Mouse (Mus musculus): ENCODE measurements around the gene Ftsj3. TPM values are rescaled to one million over a fixed set of nuclear protein-coding genes. Genes with fewer than 3 reads are reported as not detected.
A peak's percentile ranks its signal among the peaks of the same experiment; 100 is the strongest.

Ftsj3 gene
- total and polyA plus RNA-seq, 3 experiments: 205 to 308 TPM; not detected in 1

DNA sequence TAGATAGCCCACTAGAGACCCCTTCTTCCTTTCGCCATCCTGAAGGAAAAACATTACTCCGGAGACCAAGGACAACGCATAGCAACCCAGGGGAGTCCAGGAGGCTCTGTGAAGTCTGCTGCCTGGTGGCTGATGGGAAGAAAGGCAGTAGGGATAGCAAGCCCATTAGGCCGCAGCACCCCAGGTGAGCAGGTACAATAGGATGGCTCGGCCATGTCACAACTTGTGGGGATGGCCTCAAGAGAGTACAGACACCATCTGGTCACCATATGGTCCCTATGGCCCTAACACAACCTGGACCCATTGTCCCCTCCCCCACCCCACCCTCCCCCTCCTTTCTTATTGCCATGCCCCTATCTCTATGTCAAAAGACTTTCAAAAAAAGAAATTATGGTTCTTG lies 12.0 kb upstream of the Ftsj3 start:
- DNase-seq (ENCODE audit: low read depth, low spot score): no peak
- TF ChIP-seq ETS1 (IDR thresholded peaks at IDR 0.05; ENCODE audit: low read depth, low read length) (no peak), MAX (IDR thresholded peaks at IDR 0.05; ENCODE audit: low read length) (no peak), ZNF384 (IDR thresholded peaks at IDR 0.05; ENCODE audit: low read depth, low read length) (no peak), BHLHE40 (IDR thresholded peaks at IDR 0.05; ENCODE audit: borderline replicate concordance, low read depth, low read length) (no peak), USF1 (IDR thresholded peaks at IDR 0.05; ENCODE audit: low read depth, low read length) (no peak), POLR2AphosphoS2 (IDR thresholded peaks at IDR 0.05; ENCODE audit: low read length) (no peak), MEF2A (IDR thresholded peaks at IDR 0.05; ENCODE audit: extremely low read depth, insufficient replicate concordance, low read depth, low read length, poor library complexity, severe bottlenecking) (no peak), TAL1 (IDR thresholded peaks at IDR 0.05; ENCODE audit: low read length) (no peak), POLR2A (IDR thresholded peaks at IDR 0.05; ENCODE audit: control insufficient read depth in 1 of 2, insufficient read depth in 1 of 2, low read depth in 1 of 2, low read length in 2 of 2, poor library complexity in 1 of 2) (no peak), RCOR1 (IDR thresholded peaks at IDR 0.05; ENCODE audit: low read depth, low read length) (no peak), USF2 (IDR thresholded peaks at IDR 0.05; ENCODE audit: borderline replicate concordance in 1 of 2, insufficient read depth in 1 of 2, low read depth in 1 of 2, low read length in 2 of 2) (no peak), MXI1 (IDR thresholded peaks at IDR 0.05; ENCODE audit: low read depth, low read length) (no peak), SIN3A (IDR thresholded peaks at IDR 0.05; ENCODE audit: low read length) (no peak), ZKSCAN1 (IDR thresholded peaks at IDR 0.05; ENCODE audit: low read depth, low read length) (no peak)
- H3K9ac ChIP-seq (ENCODE audit: control insufficient read depth, low read depth, low read length, poor library complexity, severe bottlenecking): no peak overlapping the region
- peaks cover 39% of the 10 kb centered on the region for H3K79me2 ChIP-seq (ENCODE audit: control insufficient read depth, insufficient read depth, low read length, poor library complexity)
- H3K27me3 ChIP-seq (ENCODE audit: control insufficient read depth in 1 of 2, insufficient read depth in 2 of 2, low read length in 2 of 2): no peaks in the 10 kb centered on the region
- H3K36me3 ChIP-seq (ENCODE audit: control insufficient read depth in 1 of 2, insufficient read depth in 2 of 2, low read length in 2 of 2): peaks cover 13 to 28% of the 10 kb centered on the region in 2 experiments
- no peak overlapping the region for H3K4me3 ChIP-seq (ENCODE audit: control insufficient read depth in 1 of 2, insufficient read depth in 1 of 2, low read depth in 2 of 2, low read length in 2 of 2)
- peaks cover 0 to 24% of the 10 kb centered on the region in 2 experiments; a peak in 3 of 4 replicates for H3K4me1 ChIP-seq (ENCODE audit: control insufficient read depth in 1 of 2, insufficient read depth in 2 of 2, low read length in 2 of 2)
- no peak overlapping the region for H3K27ac ChIP-seq (ENCODE audit: control insufficient read depth, low read depth, low read length)
- no peaks in the 10 kb centered on the region for H3K9me3 ChIP-seq (replicated peaks; ENCODE audit: insufficient read depth, low read length)

DNA sequence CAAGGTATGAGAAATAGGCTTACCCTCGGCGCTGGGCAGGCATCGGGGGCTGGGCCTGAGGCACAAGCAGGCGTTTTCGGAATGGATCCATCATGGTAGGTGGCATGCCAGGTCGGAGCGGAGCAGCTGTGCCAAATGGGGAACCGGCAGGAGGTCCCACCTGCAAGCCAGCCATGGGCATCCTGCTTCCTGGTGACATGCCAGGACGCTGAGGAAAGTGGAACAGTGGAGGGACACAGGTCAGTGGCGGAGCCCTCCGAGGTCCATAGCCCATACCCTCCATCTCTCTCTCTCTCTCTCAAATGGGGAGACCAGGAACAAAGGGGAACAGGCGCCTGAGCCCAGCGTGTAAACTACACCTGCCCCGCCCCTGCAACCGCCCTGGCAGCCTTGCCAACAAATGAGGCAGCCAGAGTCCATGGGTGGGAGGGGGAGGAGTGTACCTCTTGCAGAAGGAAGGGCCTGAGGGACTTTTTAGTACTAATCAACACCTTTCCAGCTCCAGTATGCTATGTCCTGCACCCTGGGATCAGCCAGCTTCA lies 11.5 kb upstream of the Ftsj3 start:
- Histone ChIP-seq H3K79me2 (ENCODE audit: control insufficient read depth, insufficient read depth, low read length, poor library complexity) (peaks cover 36% of the 10 kb centered on the region), H3K9ac (ENCODE audit: control insufficient read depth, low read depth, low read length, poor library complexity, severe bottlenecking) (no peak overlapping the region), H3K9me3 (replicated peaks; ENCODE audit: insufficient read depth, low read length) (no peaks in the 10 kb centered on the region), H3K4me3 (ENCODE audit: control insufficient read depth in 1 of 2, insufficient read depth in 1 of 2, low read depth in 2 of 2, low read length in 2 of 2) (no peak overlapping the region), H3K4me1 (ENCODE audit: control insufficient read depth in 1 of 2, insufficient read depth in 2 of 2, low read length in 2 of 2) (peaks cover 0 to 24% of the 10 kb centered on the region in 2 experiments; a peak in 3 of 4 replicates), H3K27ac (ENCODE audit: control insufficient read depth, low read depth, low read length) (no peak overlapping the region), H3K36me3 (ENCODE audit: control insufficient read depth in 1 of 2, insufficient read depth in 2 of 2, low read length in 2 of 2) (peaks cover 13 to 31% of the 10 kb centered on the region in 2 experiments), H3K27me3 (ENCODE audit: control insufficient read depth in 1 of 2, insufficient read depth in 2 of 2, low read length in 2 of 2) (no peaks in the 10 kb centered on the region)
- TF ChIP-seq SIN3A (IDR thresholded peaks at IDR 0.05; ENCODE audit: low read length): 0 out of 2 replicates have a peak, but pooled peaks have one; percentile 21
- peak; percentile 48; the same call in 1 of the 2 replicates for TF ChIP-seq MXI1 (IDR thresholded peaks at IDR 0.05; ENCODE audit: low read depth, low read length)
- TF ChIP-seq MYC (IDR thresholded peaks at IDR 0.05; ENCODE audit: low read depth, low read length): no peak
- DNase-seq (ENCODE audit: low read depth, low spot score): peak; percentile 67

Measured in MEL (cell line).